Mouse (Mus musculus) MEL (cell line): ENCODE results near the gene Cfd.

ENCODE experiments used
- CTCF ChIP-seq, 3 experiments: IDR thresholded peaks in 2 of 3; conservative IDR thresholded peaks in 1 of 3; 2 replicates each; pipeline ENCODE4 v1.5.1; 2011 to 2012; ENCODE audit warnings: low read length in 3 of 3, low read depth in 2 of 3, mild to moderate bottlenecking in 2 of 3, improper control_type of control experiment in 1 of 3, inconsistent platforms in 1 of 3, mixed read lengths in 1 of 3, moderate library complexity in 1 of 3; ENCODE audit not compliant: control insufficient read depth in 1 of 3, insufficient read depth in 1 of 3, poor library complexity in 1 of 3, severe bottlenecking in 1 of 3
- E2F4 ChIP-seq: IDR thresholded peaks from 2 replicates; pipeline ENCODE4 v1.6.1; 2011; ENCODE audit warnings: low read depth, low read length, improper control_type of control experiment, borderline replicate concordance
- GABPA ChIP-seq: IDR thresholded peaks from 2 replicates; pipeline ENCODE4 v1.6.1; 2012; ENCODE audit warnings: low read depth, mild to moderate bottlenecking, inconsistent platforms, low read length, improper control_type of control experiment, moderate library complexity
- GATA1 ChIP-seq: IDR thresholded peaks from 2 replicates; pipeline ENCODE4 v1.6.1; 2011; ENCODE audit warnings: low read depth, low read length, improper control_type of control experiment
- KAT2A ChIP-seq: conservative IDR thresholded peaks from 2 replicates; pipeline ENCODE4 v1.6.1; 2012; ENCODE audit warnings: low read depth, low read length, improper control_type of control experiment, inconsistent platforms
- MXI1 ChIP-seq: IDR thresholded peaks from 2 replicates; pipeline ENCODE4 v1.6.1; 2011; ENCODE audit warnings: mild to moderate bottlenecking, low read depth, low read length, improper control_type of control experiment
- POLR2A ChIP-seq, 2 experiments: IDR thresholded peaks; 2 replicates each; pipeline ENCODE4 v1.6.1; 2011 to 2012; ENCODE audit warnings: low read length in 2 of 2, mild to moderate bottlenecking in 2 of 2, control low read depth in 1 of 2, improper control_type of control experiment in 1 of 2, low read depth in 1 of 2, moderate library complexity in 1 of 2; ENCODE audit not compliant: control insufficient read depth in 1 of 2, insufficient read depth in 1 of 2, poor library complexity in 1 of 2
- POLR2AphosphoS5 ChIP-seq: IDR thresholded peaks from 2 replicates; pipeline ENCODE4 v1.6.1; 2012; ENCODE audit warnings: low read depth, borderline replicate concordance, mild to moderate bottlenecking, inconsistent platforms, low read length, moderate library complexity, mixed read lengths
- RAD21 ChIP-seq: IDR thresholded peaks from 2 replicates; pipeline ENCODE4 v1.6.1; 2011; ENCODE audit warnings: mild to moderate bottlenecking, low read depth, low read length, improper control_type of control experiment
- SIN3A ChIP-seq: IDR thresholded peaks from 2 replicates; pipeline ENCODE4 v1.6.1; 2012; ENCODE audit warnings: low read length, improper control_type of control experiment, inconsistent platforms
- TAL1 ChIP-seq: IDR thresholded peaks from 2 replicates; pipeline ENCODE4 v1.6.1; 2012; ENCODE audit warnings: mild to moderate bottlenecking, inconsistent platforms, low read length, moderate library complexity, mixed read lengths
- TCF12 ChIP-seq: IDR thresholded peaks from 2 replicates; pipeline ENCODE4 v1.6.1; 2014; ENCODE audit warnings: low read depth, mild to moderate bottlenecking, inconsistent platforms, low read length, improper control_type of control experiment, moderate library complexity
- USF1 ChIP-seq: IDR thresholded peaks from 2 replicates; pipeline ENCODE4 v1.6.1; 2014; ENCODE audit warnings: low read depth, mild to moderate bottlenecking, inconsistent platforms, low read length, improper control_type of control experiment, moderate library complexity
- USF2 ChIP-seq, 2 experiments: IDR thresholded peaks; 2 replicates each; pipeline ENCODE4 v1.6.1; 2011 to 2012; ENCODE audit warnings: improper control_type of control experiment in 2 of 2, low read length in 2 of 2, borderline replicate concordance in 1 of 2, inconsistent platforms in 1 of 2, low read depth in 1 of 2, mild to moderate bottlenecking in 1 of 2; ENCODE audit not compliant: insufficient read depth in 1 of 2

DNA sequence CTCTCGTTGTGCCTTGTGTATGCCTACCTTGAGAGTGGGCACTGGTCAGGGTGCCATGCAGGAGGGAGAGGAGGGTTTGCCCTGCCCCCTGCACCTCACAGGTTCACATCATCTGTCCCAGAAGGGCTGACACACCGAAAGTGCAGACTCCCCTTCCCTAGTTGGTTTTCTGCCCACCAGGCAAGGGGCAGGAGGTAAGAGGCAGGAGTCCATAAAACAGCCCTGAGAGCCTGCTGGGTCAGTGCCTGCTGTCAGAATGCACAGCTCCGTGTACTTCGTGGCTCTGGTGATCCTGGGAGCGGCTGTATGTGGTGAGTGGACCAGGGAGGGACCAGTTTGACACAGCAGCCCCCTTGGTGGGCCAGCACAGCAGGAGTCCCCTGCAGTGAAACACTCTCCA, at the start of gene Cfd:
- TF ChIP-seq CTCF (IDR thresholded peaks at IDR 0.05 in 2 of 3, conservative IDR thresholded peaks at IDR 0.05 in 1 of 3; ENCODE audit: control insufficient read depth in 1 of 3, insufficient read depth in 1 of 3, low read depth in 2 of 3, low read length in 3 of 3, poor library complexity in 1 of 3, severe bottlenecking in 1 of 3) (no peak), SIN3A (no peak), RAD21 (no peak), MXI1 (no peak), TCF12 (no peak), GATA1 (no peak), KAT2A (no peak), GABPA (no peak), USF1 (no peak), POLR2AphosphoS5 (no peak), POLR2A (IDR thresholded peaks at IDR 0.05; ENCODE audit: control insufficient read depth in 1 of 2, insufficient read depth in 1 of 2, low read depth in 1 of 2, low read length in 2 of 2, poor library complexity in 1 of 2) (no peak), TAL1 (no peak), USF2 (IDR thresholded peaks at IDR 0.05; ENCODE audit: borderline replicate concordance in 1 of 2, insufficient read depth in 1 of 2, low read depth in 1 of 2, low read length in 2 of 2) (no peak), E2F4 (no peak)
